ENCODE assay signal across 8 mouse cellular contexts in the genomic region with DNA sequence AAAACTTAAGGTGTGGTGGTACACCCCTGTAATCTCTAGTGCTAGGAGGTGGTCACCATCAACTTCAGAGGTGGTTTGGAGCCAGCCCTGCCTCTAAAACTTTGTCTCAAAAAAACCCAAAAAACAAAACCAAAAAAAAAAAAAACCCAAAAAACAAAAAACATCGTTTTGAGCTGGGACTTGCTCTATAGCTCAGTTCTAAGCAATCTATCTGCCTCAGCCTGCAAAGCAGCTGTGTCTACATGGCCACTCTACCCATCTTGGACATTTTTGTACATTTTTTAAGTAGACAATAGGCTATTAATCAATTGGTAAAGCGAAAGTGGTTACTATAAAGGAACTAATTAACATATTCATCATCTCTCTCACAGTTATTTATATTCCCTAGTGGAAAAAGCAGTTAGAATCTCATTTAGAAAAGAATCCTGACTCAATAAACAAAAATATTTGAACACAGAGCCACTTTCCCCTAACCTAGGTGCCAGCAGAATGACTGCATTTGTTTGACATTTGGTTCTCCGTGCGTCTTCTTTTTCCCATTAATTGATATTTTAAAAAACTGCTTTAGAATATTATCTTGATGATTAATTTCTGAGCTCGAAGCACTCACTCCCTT. TPM values are rescaled to one million over a fixed set of nuclear protein-coding genes. Genes with fewer than 3 reads are reported as not detected.
DNase-seq lines count a peak whose midpoint lies in the region; ATAC-seq and TF ChIP-seq lines count a peak whose summit lies in the region.

No protein-coding gene starts in this region.

- peak overlapping the region; percentile 93 for H3K27ac ChIP-seq in lung, embryonic 14.5 days (ENCODE audit: low read depth)
- H3K27ac ChIP-seq in embryonic facial prominence, embryonic 15.5 days (replicated peaks) = peak overlapping the region; percentile 85; the same call in 1 of the 2 replicates
- H3K27ac ChIP-seq in limb, embryonic 10.5 days = peak overlapping the region; percentile 96
- peak overlapping the region; percentile 86 for H3K27ac ChIP-seq in neural tube, embryonic 15.5 days (replicated peaks)

- TF ChIP-seq CTCF in lung, embryonic 14.5 days (IDR thresholded peaks at IDR 0.05; ENCODE audit: low read depth) = no peak

- H3K9me3 ChIP-seq in lung, embryonic 14.5 days (ENCODE audit: low read depth, low read length) = no peaks in the 10 kb centered on the region
- H3K9me3 ChIP-seq in embryonic facial prominence, embryonic 15.5 days (replicated peaks) = no peaks in the 10 kb centered on the region
- H3K9me3 ChIP-seq in limb, embryonic 10.5 days (replicated peaks) = no peaks in the 10 kb centered on the region
- H3K9me3 ChIP-seq in neural tube, embryonic 15.5 days (replicated peaks) = no peaks in the 10 kb centered on the region

- peak overlapping the region; percentile 96 for H3K4me3 ChIP-seq in lung, embryonic 14.5 days (ENCODE audit: low read depth, low read length)
- H3K4me3 ChIP-seq in embryonic facial prominence, embryonic 15.5 days (replicated peaks) = peak overlapping the region; percentile 94
- H3K4me3 ChIP-seq in limb, embryonic 10.5 days = peak overlapping the region; percentile 86
- peak overlapping the region; percentile 98 for H3K4me3 ChIP-seq in neural tube, embryonic 15.5 days (replicated peaks)

- ATAC-seq in lung, embryonic 14.5 days (ENCODE audit: insufficient read depth) = no peak
- no peak for ATAC-seq in embryonic facial prominence, embryonic 15.5 days (ENCODE audit: insufficient number of reproducible peaks, low FRiP score, low TSS enrichment, low read depth)
- no peak for ATAC-seq in neural tube, embryonic 15.5 days (ENCODE audit: low FRiP score)

- peak overlapping the region; percentile 80 for H3K4me2 ChIP-seq in lung, embryonic 14.5 days
- peak overlapping the region; percentile 81 for H3K4me2 ChIP-seq in embryonic facial prominence, embryonic 15.5 days (replicated peaks)
- H3K4me2 ChIP-seq in neural tube, embryonic 15.5 days = peak overlapping the region; percentile 84

- no peaks in the 10 kb centered on the region for H3K36me3 ChIP-seq in lung, embryonic 14.5 days (ENCODE audit: insufficient read depth)
- no peaks in the 10 kb centered on the region for H3K36me3 ChIP-seq in embryonic facial prominence, embryonic 15.5 days
- no peaks in the 10 kb centered on the region for H3K36me3 ChIP-seq in limb, embryonic 10.5 days
- H3K36me3 ChIP-seq in neural tube, embryonic 15.5 days = no peaks in the 10 kb centered on the region

- no peak for DNase-seq in lung, embryonic 14.5 days
- DNase-seq in lung, postnatal 4 days = no peak
- no peak for DNase-seq in limb, embryonic 10.5 days (ENCODE audit: low spot score)
- no peak for DNase-seq in embryo, embryonic 9.5 days (ENCODE audit: extremely low spot score)
- no peak for DNase-seq in thymus, postnatal 0 days (ENCODE audit: low spot score)
- no peak for DNase-seq in cerebellum, postnatal 14 days

- no peaks in the 10 kb centered on the region for H3K27me3 ChIP-seq in lung, embryonic 14.5 days (ENCODE audit: insufficient read depth, low read length)
- H3K27me3 ChIP-seq in embryonic facial prominence, embryonic 15.5 days = no peaks in the 10 kb centered on the region
- no peaks in the 10 kb centered on the region for H3K27me3 ChIP-seq in limb, embryonic 10.5 days (ENCODE audit: low read depth, poor library complexity, severe bottlenecking)
- no peaks in the 10 kb centered on the region for H3K27me3 ChIP-seq in neural tube, embryonic 15.5 days (replicated peaks)

- H3K4me1 ChIP-seq in lung, embryonic 14.5 days (ENCODE audit: insufficient read depth) = peaks cover 19% of the 10 kb centered on the region; the same call in 1 of the 2 replicates
- H3K4me1 ChIP-seq in embryonic facial prominence, embryonic 15.5 days = peaks cover 30% of the 10 kb centered on the region
- H3K4me1 ChIP-seq in limb, embryonic 10.5 days = peaks cover 38% of the 10 kb centered on the region
- H3K4me1 ChIP-seq in neural tube, embryonic 15.5 days = peaks cover 40% of the 10 kb centered on the region

- peak overlapping the region; percentile 74 for H3K9ac ChIP-seq in lung, embryonic 14.5 days
- peak overlapping the region; percentile 84 for H3K9ac ChIP-seq in embryonic facial prominence, embryonic 15.5 days
- peak overlapping the region; percentile 60 for H3K9ac ChIP-seq in neural tube, embryonic 15.5 days (replicated peaks)

- WGBS in lung, embryonic 14.5 days = 21% methylated on average over 5 of the region's 5 CpGs
- 22% methylated on average over 5 of the region's 5 CpGs for WGBS in embryonic facial prominence, embryonic 15.5 days
- 32% methylated on average over 5 of the region's 5 CpGs for WGBS in limb, embryonic 10.5 days
- WGBS in neural tube, embryonic 15.5 days = 16% methylated on average over 5 of the region's 5 CpGs

RNA-seq across cellular contexts. Expression of a gene that starts 0.6 kb away (rescaled TPM):
- 1.4 and 1.7 TPM in 2 replicates for polyA plus RNA-seq in lung, embryonic 14.5 days (2014; fragmentation: Nextera tagmentation; extraction: Ambion mirVana)
- 1.6 and 1.7 TPM in 2 replicates for polyA plus RNA-seq in embryonic facial prominence, embryonic 15.5 days (2015; fragmentation: Nextera tagmentation; extraction: Ambion mirVana)
- 0.88 and 1.0 TPM in 2 replicates for polyA plus RNA-seq in limb, embryonic 10.5 days (2016; fragmentation: Nextera tagmentation; extraction: Ambion mirVana)
- polyA plus RNA-seq in neural tube, embryonic 15.5 days (2015; fragmentation: Nextera tagmentation; extraction: Ambion mirVana) = 1.4 and 1.8 TPM in 2 replicates
- 0.90 TPM in 2 replicates for polyA plus RNA-seq in thymus, postnatal 0 days (2015; fragmentation: Nextera tagmentation; extraction: Ambion mirVana)

RNA-seq across cellular contexts. Expression of a gene that starts 1.1 kb away (rescaled TPM):
- polyA plus RNA-seq in lung, embryonic 14.5 days (2014; fragmentation: Nextera tagmentation; extraction: Ambion mirVana) = 12.9 and 13.3 TPM in 2 replicates
- polyA plus RNA-seq in embryonic facial prominence, embryonic 15.5 days (2015; fragmentation: Nextera tagmentation; extraction: Ambion mirVana) = 9.8 and 10.2 TPM in 2 replicates
- 9.5 and 11.3 TPM in 2 replicates for polyA plus RNA-seq in limb, embryonic 10.5 days (2016; fragmentation: Nextera tagmentation; extraction: Ambion mirVana)
- 8.7 and 9.5 TPM in 2 replicates for polyA plus RNA-seq in neural tube, embryonic 15.5 days (2015; fragmentation: Nextera tagmentation; extraction: Ambion mirVana)
- 5.4 and 6.1 TPM in 2 replicates for polyA plus RNA-seq in thymus, postnatal 0 days (2015; fragmentation: Nextera tagmentation; extraction: Ambion mirVana)

RNA-seq across cellular contexts. Expression of a gene that starts 20.8 kb away (rescaled TPM):
- not detected in 2 replicates for polyA plus RNA-seq in lung, embryonic 14.5 days (2014; fragmentation: Nextera tagmentation; extraction: Ambion mirVana)
- polyA plus RNA-seq in embryonic facial prominence, embryonic 15.5 days (2015; fragmentation: Nextera tagmentation; extraction: Ambion mirVana) = not detected in 2 replicates
- not detected in 2 replicates for polyA plus RNA-seq in limb, embryonic 10.5 days (2016; fragmentation: Nextera tagmentation; extraction: Ambion mirVana)
- polyA plus RNA-seq in neural tube, embryonic 15.5 days (2015; fragmentation: Nextera tagmentation; extraction: Ambion mirVana) = 1.0 and 1.4 TPM in 2 replicates
- 5.3 and 5.7 TPM in 2 replicates for polyA plus RNA-seq in thymus, postnatal 0 days (2015; fragmentation: Nextera tagmentation; extraction: Ambion mirVana)

RNA-seq across cellular contexts. Expression of a gene that starts 23.2 kb away (rescaled TPM):
- polyA plus RNA-seq in lung, embryonic 14.5 days (2014; fragmentation: Nextera tagmentation; extraction: Ambion mirVana) = 1.1 TPM in 2 replicates
- polyA plus RNA-seq in embryonic facial prominence, embryonic 15.5 days (2015; fragmentation: Nextera tagmentation; extraction: Ambion mirVana) = 1.4 TPM in 2 replicates
- polyA plus RNA-seq in limb, embryonic 10.5 days (2016; fragmentation: Nextera tagmentation; extraction: Ambion mirVana) = 0.40 and 0.58 TPM in 2 replicates
- polyA plus RNA-seq in neural tube, embryonic 15.5 days (2015; fragmentation: Nextera tagmentation; extraction: Ambion mirVana) = 0.37 and 1.7 TPM in 2 replicates
- polyA plus RNA-seq in thymus, postnatal 0 days (2015; fragmentation: Nextera tagmentation; extraction: Ambion mirVana) = 20.3 and 20.5 TPM in 2 replicates

RNA-seq across cellular contexts. Expression of a gene that starts 39.0 kb away (rescaled TPM):
- 9.5 and 10.8 TPM in 2 replicates for polyA plus RNA-seq in lung, embryonic 14.5 days (2014; fragmentation: Nextera tagmentation; extraction: Ambion mirVana)
- 8.0 and 9.4 TPM in 2 replicates for polyA plus RNA-seq in embryonic facial prominence, embryonic 15.5 days (2015; fragmentation: Nextera tagmentation; extraction: Ambion mirVana)
- 20.2 and 20.8 TPM in 2 replicates for polyA plus RNA-seq in limb, embryonic 10.5 days (2016; fragmentation: Nextera tagmentation; extraction: Ambion mirVana)
- polyA plus RNA-seq in neural tube, embryonic 15.5 days (2015; fragmentation: Nextera tagmentation; extraction: Ambion mirVana) = 18.5 and 21.6 TPM in 2 replicates
- polyA plus RNA-seq in thymus, postnatal 0 days (2015; fragmentation: Nextera tagmentation; extraction: Ambion mirVana) = 14.7 and 18.1 TPM in 2 replicates
